Mouse (Mus musculus): ENCODE measurements around the gene Piga.

Piga gene

DNA sequence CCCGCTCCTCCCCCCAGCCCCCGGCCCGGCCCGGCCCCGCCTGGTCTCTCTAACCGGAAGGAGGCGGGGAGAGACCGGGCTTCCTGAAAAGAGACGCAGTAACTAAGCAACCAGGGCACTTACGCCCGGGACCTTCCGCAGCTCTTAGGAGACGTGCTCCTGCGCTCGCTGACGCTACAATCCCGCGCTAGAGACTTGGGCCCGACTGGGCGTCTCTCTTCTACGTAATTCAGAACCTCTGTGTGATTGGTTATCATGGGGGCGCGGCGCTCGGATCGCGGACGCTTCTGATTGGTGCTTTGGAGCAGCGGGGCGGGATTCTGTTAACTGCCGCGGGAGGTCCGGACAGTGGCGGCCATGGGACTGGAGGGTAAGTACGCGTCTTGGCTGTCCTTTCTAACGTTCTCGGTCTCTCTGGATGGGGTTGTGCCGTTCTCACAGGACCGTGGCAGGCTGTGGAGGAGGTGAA lies at the start of gene Piga:
TSS of gene Piga (plus strand) at position 317 of the 469 bp plus-strand sequence.
- DNase-seq (ENCODE audit: low spot score): peak; percentile 94

DNA sequence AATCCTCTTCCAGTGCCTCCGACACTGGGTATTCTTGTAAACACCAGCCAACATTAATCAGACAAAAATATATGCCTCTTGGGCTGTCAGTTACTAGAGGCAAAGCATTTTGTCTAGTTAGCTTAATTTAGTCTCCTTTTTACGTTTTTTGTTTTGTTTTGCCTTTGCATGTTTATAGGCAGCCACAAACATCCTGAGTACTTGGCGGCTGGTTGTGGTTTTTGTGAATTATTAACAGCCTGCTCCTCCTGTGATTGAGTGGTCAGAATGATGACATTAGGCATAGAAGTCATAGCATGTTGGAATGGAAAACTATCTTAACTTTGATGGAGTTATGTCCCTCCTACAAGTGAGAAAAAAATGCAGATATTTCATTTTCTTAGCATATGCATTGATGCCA lies 49.0 kb upstream of the Piga start:
- DNase-seq (ENCODE audit: low spot score): no peak

DNA sequence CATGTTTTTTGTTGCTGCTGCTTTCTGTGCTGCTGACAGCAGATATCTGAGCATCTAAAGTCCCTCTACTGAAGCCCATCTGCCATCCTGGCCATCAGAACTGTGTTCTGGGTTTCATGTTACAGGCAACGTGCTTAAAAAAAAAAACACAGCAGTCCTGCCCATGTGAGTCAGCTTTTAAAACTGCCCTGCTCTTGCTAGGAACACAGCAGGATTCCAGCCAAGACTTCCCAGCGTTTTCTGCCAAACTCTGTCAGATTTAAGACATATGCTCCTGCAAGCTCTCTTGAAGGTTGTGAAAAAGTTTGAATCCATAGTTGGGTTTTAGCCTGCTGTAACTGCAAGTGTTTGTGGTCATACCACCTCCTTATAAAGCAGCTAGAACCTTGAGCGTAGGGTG lies 46.5 kb upstream of the Piga start, which contains the start of gene Vegfd:
TSS of gene Vegfd (plus strand) at position 298 of the 400 bp plus-strand sequence.
- DNase-seq (ENCODE audit: low spot score): peak; percentile 39

DNA sequence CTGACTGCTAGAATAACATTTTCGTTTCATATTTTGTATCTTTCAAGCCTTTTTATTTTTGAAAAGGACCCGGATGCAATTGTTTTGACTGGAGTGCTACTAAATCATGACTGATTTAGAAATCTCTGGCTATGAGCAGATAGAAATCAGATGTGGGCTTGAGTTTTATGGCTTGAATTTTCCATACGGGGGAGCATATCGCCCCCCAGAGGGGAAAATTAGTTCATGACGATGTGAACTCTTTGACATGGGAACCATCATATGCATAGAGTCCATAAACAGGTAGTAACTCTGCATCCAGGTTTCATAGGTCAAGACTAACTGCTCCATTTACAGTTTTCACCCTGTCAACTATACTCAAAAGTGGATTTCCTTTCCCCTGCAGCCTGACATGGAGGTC lies 45.0 kb upstream of the Piga start:
- DNase-seq (ENCODE audit: low spot score): peak; percentile 40

DNA sequence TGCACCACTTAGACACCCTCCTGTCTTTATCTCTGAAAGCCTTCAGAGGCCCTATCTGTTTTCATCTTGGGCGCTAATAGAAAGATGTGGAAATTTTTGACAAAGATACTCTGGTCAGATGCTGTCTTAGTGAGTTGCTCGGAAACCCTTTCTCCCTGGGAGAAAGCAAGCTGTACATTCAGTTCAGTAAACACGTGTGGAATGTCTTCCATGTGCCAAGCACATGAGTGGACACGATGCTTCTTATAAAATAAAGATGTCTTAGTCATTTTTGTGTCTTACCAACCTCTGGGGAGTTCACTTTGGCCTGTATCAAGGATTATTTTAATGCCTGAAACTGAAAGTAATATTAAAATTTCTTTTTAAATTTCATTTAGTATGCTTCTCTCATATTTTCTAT lies 39.9 kb upstream of the Piga start:
- DNase-seq (ENCODE audit: low spot score): no peak

DNA sequence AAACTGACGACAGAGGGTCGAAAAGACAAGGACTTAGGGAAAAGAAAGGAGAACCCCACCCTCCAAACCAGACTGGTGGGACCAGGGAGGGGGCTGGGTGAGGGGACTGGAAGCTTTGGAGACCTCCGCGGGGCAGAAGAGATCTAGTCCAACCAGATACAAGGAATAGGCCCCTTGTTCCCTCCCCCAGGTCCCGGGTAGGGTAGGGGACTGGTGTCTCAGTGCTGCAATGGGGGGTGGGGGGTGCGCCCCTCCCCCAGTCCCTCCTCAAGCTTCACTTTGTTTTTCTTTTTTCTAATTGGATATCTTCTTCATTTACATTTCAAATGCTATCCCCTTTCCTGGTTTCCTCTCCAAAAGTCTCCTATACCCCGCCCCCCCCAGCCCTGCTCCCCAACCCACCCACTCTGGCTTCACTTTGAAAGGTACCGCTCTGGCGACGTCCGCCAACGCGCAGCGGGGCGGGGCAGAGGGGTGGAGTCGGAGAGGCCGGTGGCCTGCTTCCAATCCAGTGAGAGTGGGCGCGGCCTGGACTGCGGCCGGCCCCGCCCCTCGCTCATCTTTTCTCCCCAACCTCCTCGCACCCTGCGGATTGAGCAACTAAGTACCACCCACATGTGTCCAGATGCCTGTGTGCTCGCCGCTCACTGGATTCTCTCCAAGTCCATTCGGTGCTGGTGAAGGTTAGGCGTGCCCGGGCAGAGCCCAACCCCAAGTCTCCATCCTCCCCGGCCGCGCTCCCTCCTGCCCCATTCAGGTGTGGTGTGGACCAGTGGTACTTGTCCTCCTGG lies 37.8 kb upstream of the Piga start:
- DNase-seq (ENCODE audit: low spot score): peak; percentile 90

DNA sequence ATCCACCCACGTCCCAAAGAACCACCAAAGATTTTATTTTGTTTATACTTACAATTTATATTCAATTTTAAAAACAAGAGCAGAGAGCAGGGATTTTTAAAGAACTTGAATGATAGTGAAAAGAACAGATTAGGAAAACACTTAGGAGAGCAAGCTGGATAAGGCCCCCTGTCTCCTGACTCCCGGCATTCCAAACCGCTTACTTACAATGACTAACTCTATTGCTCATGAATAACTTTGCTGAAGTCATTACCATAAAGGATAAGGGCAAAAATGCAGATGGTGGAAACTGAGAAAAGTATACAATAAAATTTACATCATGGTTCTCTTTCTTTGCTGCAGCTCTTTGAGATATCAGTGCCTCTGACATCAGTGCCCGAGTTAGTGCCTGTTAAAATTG lies 25.5 kb upstream of the Piga start:
- no peak for DNase-seq (ENCODE audit: low spot score)

DNA sequence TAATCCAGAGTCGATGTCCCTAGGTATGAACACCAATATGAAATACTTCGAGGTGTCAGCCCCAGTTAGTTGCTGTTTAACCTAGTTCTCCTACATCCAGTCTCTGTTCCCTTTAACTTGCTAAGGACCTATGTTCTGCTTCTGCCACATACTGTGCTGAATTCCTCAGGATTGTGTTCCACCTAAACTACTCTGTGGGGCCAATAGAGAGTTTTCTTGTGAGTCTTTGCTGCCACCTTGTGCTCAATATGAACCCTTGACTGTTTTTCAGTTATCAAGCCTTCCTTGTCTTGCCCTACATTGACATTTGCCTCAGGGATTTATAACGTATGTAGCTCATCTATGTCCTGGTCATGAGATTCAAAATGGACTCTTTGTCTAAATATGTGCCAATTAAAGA lies 21.1 kb upstream of the Piga start:
- DNase-seq (ENCODE audit: low spot score): peak; percentile 52

DNA sequence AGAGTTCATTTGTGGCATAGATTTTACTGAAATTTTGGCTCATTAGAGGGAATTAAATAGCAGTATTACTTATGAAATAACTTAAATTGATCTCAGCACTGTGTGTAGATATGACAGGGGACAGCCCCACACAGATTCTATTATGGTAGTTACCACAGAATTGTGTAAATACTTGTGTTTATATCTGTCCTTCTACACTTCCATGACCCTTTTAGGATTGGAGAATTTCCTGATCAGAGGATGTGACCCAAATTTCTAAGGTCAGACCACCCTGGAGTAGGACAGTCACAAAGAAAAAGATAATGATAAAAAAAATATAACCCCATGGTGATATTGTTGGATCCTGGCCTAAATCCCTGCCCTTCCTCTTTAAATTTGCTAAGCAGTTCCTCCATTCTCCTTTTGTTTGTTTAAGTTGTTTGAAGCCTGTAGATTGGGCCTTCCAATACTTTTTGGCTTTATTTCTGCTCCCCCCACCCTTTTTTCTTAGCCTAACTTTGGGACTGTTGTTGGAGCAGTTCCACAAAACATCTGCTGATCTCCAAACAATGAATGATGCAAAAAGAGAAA lies 14.4 kb upstream of the Piga start:
- DNase-seq (ENCODE audit: low spot score): no peak

DNA sequence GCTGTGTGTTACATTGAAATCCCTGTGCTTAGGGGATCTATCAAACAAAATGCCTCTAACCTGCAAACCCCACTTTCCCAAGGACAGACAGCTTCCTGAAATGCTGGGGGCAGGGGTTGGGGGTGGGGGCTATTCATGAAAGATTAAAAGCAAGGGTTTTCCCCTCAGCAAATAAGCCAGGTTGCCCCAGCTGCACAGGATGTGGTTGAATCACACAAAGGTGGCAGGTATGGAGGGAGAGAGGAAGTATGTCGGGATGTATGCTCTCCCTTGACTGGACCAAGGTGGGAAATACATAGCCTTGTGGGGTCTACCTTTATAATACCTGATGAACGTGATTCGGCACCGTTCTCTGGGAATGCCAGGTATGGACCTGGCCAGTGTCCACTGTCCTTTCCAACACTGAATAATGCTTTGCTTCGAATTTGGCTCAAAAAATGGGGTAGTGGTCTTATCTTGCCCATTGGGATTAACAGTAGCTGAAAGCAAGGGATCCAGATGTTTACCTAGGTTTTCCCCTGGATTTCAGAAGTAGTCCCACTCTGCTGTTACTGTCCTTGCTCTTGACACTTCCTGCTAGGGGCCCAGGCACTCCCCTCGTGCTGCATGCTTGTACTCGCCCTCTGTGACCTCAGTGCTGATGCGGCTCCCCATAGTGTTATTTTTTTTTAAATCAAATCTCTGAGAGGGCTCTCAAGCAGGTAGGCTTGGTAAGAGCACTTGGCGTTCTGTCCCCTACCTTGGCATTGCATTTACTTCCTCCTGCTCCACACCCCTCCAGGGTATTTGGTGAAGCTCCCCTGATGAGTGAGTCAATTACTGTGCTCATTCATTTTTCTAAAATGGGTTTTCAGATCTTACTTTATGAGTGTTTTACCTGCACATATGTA lies 13.2 kb upstream of the Piga start:
- no peak for DNase-seq (ENCODE audit: low spot score)

DNA sequence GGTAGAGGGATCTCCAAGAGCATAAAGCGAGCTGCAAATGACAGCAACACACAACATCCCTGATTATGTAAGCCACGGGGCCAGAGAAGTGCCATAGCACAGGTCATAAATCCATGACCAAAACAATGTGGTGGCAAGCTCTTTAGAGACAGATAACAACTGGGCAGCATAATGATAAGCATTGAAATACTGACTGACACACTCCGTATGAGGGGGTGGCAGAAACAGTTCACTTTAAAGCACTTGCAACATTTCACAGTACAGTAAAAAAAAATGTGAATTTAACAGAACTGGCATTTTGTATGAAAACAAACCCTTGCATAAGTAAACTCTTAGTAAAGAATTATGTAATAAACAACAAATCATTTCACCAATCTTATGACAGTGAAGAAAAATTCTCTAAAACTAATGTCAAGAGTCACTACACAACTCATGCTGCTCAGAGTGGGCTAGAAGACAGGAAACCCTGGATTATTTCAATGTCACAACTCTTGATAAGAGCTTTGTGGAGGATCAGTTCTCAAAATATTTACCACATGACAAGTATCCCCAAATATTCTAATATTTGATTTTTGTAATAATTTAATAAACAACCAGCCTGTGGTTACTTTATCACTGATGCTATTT lies 11.2 kb upstream of the Piga start:
- no peak for DNase-seq (ENCODE audit: low spot score)

DNA sequence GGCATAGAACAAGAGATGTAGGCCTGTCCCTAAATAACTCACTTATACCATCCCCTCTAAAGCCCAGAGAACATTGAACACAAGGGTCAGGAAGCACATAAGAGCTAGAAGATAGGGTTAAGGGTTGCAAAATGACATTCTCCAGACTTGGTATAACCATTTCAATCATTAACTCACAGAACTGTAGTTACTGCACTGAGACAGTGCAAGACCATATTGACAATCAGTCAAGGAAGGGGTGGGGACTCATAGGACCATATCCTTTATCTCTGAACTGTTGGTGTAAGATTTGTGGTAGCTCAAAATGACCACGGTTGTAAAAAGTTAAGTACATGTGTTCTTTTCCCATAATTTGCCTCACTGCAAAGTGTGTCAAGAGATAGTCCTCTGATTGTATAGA lies 9.0 kb upstream of the Piga start:
- no peak for DNase-seq (ENCODE audit: low spot score)

DNA sequence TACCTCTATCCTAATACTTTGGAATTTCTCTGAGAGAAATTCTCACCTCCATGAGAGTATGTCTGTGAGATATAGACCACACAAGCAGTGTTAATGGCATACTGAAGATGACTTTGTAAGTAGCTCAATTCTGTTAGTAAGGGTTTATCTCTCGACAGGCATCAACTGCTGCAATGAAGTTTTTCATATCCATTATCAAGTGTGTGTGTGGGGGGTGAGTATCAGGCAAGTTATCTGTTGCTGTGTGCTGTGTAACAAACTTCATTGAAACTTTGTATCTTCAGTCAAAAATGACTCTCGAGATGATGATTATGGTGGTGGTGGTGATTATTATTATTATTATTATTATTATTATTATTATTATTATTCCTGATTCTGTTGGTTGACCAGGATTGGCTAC lies 2.8 kb upstream of the Piga start:
- no peak for DNase-seq (ENCODE audit: low spot score)

DNA sequence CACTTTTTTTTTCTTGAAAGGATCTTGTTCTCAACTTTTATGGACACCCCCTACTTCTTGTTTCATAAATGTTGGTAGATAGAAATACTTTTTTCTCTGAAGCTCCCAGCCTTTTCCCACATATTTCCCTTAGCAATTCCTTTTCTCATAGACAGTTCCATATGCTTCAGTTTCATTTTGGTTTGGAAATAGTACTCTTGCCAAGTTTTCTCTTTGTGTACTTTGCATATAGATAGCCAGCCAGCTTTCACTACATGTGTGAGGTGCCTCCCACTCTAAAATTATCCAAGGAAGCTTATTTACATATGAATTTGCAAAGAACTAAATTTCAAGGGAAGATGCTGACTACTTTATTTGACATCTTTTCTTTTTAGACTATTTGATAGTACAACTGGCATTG lies 1.6 kb upstream of the Piga start:
- DNase-seq (ENCODE audit: low spot score): no peak

DNA sequence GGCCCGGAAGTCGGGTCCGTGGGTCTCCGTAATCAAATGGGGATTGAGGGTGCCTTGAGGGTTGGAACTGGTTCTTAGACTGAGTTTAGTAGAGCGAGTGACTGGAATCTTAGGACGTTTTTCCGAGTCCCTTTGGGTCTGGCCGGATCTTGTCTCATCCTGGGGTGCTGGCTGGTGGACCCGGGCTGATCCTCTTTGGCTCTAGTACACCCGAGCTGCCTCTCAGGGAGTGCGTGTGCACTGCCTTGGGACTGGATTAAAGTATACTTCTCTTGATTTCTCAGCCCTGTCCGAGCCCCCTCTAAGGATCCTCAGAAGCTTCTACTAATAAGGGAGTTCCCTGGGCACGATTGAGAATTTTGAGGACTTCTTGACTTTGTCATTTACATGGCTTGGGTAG lies 368 bp downstream of the Piga start:
- peak; percentile 8 for DNase-seq (ENCODE audit: low spot score)

DNA sequence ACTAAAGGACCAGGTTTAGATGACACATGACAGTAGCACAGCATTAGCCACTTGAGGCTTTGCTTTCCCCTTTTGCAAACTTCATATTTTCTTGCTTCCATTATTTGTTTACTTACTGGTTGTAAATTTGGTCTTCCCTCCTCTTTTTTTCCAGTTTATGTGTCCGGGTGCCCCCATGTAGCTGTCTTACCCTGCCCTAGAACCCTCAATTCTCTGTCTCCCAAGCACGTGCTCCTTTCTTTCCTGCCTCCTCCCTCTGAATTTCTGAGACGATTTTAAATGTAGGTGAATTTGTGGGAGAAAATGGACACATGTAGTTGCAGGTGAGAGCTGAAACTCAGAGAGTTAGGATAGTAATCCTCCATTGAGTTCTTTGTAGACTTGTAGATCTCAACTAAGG lies 931 bp downstream of the Piga start:
- no peak for DNase-seq (ENCODE audit: low spot score)

DNA sequence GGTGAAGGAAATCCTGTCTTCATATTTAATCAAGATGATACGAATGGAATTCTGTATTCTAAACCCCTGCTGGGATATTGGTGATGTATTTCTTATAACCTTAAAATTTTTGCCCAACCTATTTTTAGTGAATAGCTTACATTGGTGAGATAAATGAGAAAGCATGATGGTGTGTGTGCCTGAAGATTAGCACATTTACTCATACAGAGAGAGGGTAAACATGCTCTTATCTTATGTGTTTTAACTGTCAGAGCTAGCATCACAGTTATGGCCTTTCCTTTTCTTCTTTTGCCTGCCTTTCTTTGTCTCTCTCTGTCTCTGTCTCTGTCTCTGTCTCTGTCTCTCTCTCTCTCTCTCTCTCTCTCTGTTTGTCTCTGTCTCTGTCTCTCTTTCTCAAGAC lies 5.2 kb downstream of the Piga start:
- no peak for DNase-seq (ENCODE audit: low spot score)

DNA sequence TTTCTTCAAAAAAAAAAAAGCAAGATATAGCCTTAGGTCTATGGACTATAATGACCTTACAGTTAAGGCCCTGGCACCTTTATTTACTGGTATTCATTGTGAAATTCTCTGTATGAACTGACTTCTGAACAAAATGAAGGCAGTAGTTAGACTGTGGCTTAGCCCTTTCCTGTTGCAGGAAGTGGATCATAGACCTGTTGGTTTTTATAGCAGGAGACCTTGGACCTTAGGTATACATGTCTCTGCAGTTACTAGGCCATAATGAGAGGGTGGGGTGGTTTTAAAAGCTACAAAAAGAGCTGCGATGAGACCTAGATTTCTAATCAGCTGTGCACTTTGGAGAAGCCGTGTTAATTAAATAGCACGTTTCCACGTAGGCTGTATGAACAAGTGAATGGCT lies 7.7 kb downstream of the Piga start:
- no peak for DNase-seq (ENCODE audit: low spot score)

DNA sequence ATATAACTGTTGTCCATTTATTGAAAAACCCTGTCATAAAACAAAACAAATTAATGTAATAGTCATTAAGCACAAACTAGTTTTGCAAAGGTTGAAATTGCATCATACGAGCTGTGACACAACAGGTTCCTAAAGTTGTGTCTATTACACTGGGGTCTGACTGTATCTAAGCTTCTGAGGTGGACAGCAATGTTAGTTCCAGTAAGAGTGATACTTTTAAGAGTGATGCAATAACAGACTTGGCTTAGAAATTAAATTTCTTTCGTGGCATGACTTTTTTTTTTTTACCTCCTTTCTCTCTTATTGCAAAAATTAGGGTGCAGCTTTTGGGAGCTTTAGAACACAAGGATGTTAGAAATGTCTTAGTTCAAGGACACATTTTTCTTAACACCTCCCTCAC lies 8.6 kb downstream of the Piga start:
- no peak for DNase-seq (ENCODE audit: low spot score)

DNA sequence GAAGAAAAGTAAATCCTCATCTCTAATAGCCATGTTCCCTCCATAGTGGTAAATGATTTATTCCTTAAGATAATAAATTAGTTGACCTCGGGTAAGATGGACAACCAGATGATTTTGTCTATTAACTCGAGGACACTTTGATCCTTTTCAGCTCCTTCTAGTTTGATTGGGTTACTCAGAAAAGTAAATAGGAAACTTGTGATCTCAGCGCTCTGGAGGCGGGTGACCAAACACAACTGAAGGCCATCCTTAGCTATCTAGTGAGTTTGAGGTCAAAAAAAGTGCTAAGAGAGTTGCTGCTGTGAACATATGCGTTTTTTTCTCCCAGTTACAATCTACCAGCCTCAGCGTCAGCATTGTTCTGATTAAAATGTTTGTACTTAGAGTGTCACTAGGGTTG lies 11.0 kb downstream of the Piga start:
- no peak for DNase-seq (ENCODE audit: low spot score)

DNA sequence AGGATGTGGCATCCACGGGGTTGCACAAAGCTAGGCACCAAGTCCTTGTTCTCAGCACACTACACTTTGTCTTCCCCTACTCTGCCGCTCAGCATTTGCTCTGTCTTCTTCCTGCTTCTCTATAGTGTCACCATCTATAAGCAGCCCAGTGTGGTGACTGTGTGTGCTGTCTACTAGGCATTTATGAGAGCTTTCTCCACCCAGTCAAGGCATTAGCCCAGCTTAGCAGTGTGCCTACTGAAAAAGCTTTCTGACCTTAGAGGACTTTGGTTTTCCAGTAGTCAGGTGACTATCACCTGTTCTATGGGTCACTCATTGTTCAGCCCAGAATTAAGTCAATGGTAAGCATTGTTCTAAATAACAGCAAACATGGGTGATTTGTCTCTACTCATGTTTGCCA lies 11.5 kb downstream of the Piga start:
- no peak for DNase-seq (ENCODE audit: low spot score)

DNA sequence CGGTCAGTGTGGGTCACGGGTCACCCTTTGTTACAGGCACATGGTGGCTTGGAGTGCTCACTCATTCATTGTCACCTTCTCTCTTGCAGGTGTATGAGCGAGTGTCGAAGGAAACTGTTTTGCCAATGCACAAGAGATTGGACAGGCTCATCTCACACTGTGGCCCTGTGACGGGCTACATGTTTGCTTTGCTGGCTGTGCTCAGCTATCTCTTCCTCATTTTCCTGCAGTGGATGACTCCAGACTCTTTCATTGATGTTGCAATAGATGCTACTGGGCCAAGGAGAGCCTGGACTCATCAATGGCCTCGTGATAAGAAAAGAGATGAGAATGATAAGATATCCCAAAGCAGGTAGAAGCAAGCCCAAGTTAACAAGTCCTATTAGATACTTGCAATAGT lies 12.0 kb downstream of the Piga start:
- DNase-seq (ENCODE audit: low spot score): no peak
